14 mouse cellular contexts compared by ENCODE assay signal in genomic region chr6:15285213-15285612, GRCm38 (mm10).
DNase-seq lines count a peak whose midpoint lies in the region; ATAC-seq lines count a peak whose summit lies in the region.
"Had no signal": no experiment of that assay in that cellular context is flagged by ENCODE, and none has a peak within 500 bp of the region (broad histone marks: within the 10 kb centered on the region; RNA-seq: fewer than 3 reads in every experiment).

No protein-coding gene starts in this region.

- no peaks in the 10 kb centered on the region for H3K9me3 ChIP-seq in forebrain, embryonic 13.5 days (replicated peaks)
- no peaks in the 10 kb centered on the region for H3K9me3 ChIP-seq in midbrain, embryonic 14.5 days (ENCODE audit: control insufficient read depth, low read length)
- H3K9me3 ChIP-seq: embryonic facial prominence, embryonic 15.5 days had no signal

- ATAC-seq in forebrain, embryonic 13.5 days = peak; percentile 85
- peak; percentile 75 for ATAC-seq in midbrain, embryonic 14.5 days (ENCODE audit: low FRiP score, low TSS enrichment)
- ATAC-seq: lung, postnatal 0 days had no signal

- H3K36me3 ChIP-seq in forebrain, embryonic 13.5 days (ENCODE audit: poor library complexity, severe bottlenecking) = no peaks in the 10 kb centered on the region
- no peaks in the 10 kb centered on the region for H3K36me3 ChIP-seq in midbrain, embryonic 14.5 days (ENCODE audit: control insufficient read depth, insufficient read depth, low read length)
- H3K36me3 ChIP-seq: embryonic facial prominence, embryonic 15.5 days had no signal

- H3K27ac ChIP-seq in forebrain, embryonic 13.5 days = no peak overlapping the region
- H3K27ac ChIP-seq in midbrain, embryonic 14.5 days (replicated peaks; ENCODE audit: low read depth, low read length) = no peak overlapping the region
- H3K27ac ChIP-seq: embryonic facial prominence, embryonic 15.5 days; gastrocnemius, adult 2 months had no signal

- peak; percentile 2 for DNase-seq in adrenal gland, adult 2 months
- no peak for DNase-seq in adrenal gland, adult 18-20 months (ENCODE audit: low spot score in 2 of 2)
- DNase-seq in layer of hippocampus, adult 9-11 months = peak; percentile 5
- DNase-seq in layer of hippocampus, adult 11-12 months (ENCODE audit: low spot score) = no peak
- peak; percentile 56 for DNase-seq in midbrain, embryonic 14.5 days
- no peak for DNase-seq in ovary, postnatal 10 days (ENCODE audit: low spot score)
- no peak for DNase-seq in cerebellum, postnatal 10 days
- DNase-seq: cerebellum, adult 2 months; gastrocnemius, adult 2 months; kidney, adult 8-10 months; thymus, postnatal 14 days had no signal

- H3K4me1 ChIP-seq in forebrain, embryonic 13.5 days = peaks cover 8% of the 10 kb centered on the region
- H3K4me1 ChIP-seq in midbrain, embryonic 14.5 days (ENCODE audit: control insufficient read depth, insufficient read depth, low read length) = no peaks in the 10 kb centered on the region
- H3K4me1 ChIP-seq: embryonic facial prominence, embryonic 15.5 days had no signal

- no peaks in the 10 kb centered on the region for H3K27me3 ChIP-seq in forebrain, embryonic 13.5 days
- no peaks in the 10 kb centered on the region for H3K27me3 ChIP-seq in midbrain, embryonic 14.5 days (ENCODE audit: control insufficient read depth, insufficient read depth, low read length)
- H3K27me3 ChIP-seq: embryonic facial prominence, embryonic 15.5 days had no signal

- no peak overlapping the region for H3K4me2 ChIP-seq in forebrain, embryonic 13.5 days
- no peak overlapping the region for H3K4me2 ChIP-seq in midbrain, embryonic 14.5 days (ENCODE audit: low read length)
- H3K4me2 ChIP-seq: embryonic facial prominence, embryonic 15.5 days had no signal

- no peak overlapping the region for H3K4me3 ChIP-seq in forebrain, embryonic 13.5 days
- H3K4me3 ChIP-seq in midbrain, embryonic 14.5 days (replicated peaks; ENCODE audit: low read depth, low read length) = no peak overlapping the region
- H3K4me3 ChIP-seq: embryonic facial prominence, embryonic 15.5 days; gastrocnemius, adult 2 months had no signal

- no peak overlapping the region for H3K9ac ChIP-seq in forebrain, embryonic 13.5 days
- H3K9ac ChIP-seq in midbrain, embryonic 14.5 days (replicated peaks; ENCODE audit: low read length) = no peak overlapping the region
- H3K9ac ChIP-seq: embryonic facial prominence, embryonic 15.5 days had no signal

- WGBS in forebrain, embryonic 13.5 days = 36% methylated on average over 3 of the region's 3 CpGs
- WGBS in midbrain, embryonic 14.5 days = 40% methylated on average over 3 of the region's 3 CpGs

Comparison
In these comparisons a context has a peak if more than half of its experiments do, and no peak if none do; other contexts are left out.
1. DNase-seq: peak in adrenal gland, adult 2 months (single experiment), layer of hippocampus, adult 9-11 months (single experiment) and midbrain, embryonic 14.5 days (single experiment); none in adrenal gland, adult 18-20 months (0 of 2), layer of hippocampus, adult 11-12 months (single experiment), ovary, postnatal 10 days (single experiment) and cerebellum, postnatal 10 days (0 of 2).